Mouse (Mus musculus) ES-E14 (cell line): ENCODE results near the gene Kcnh1. TPM values are rescaled to one million over a fixed set of nuclear protein-coding genes. Genes with fewer than 3 reads are reported as not detected.

Experiments used
- DNase-seq: peaks from one replicate; pipeline ENCODE4 v3.0.0-alpha.2; 2013; ENCODE audit warnings: low read depth, low spot score
- H3K27ac ChIP-seq: 2 replicates; pipeline ENCODE4 v1.5.1; 2012; ENCODE audit warnings: low read depth, mild to moderate bottlenecking, low read length, moderate library complexity, mixed read lengths; ENCODE audit not compliant: poor library complexity, insufficient read depth, severe bottlenecking
- H3K36me3 ChIP-seq: 2 replicates; pipeline ENCODE4 v1.6.1; 2012; ENCODE audit warnings: mild to moderate bottlenecking, low read length, moderate library complexity, mixed read lengths; ENCODE audit not compliant: control insufficient read depth, poor library complexity, insufficient read depth, severe bottlenecking
- H3K4me1 ChIP-seq, 2 experiments: fragments of 150-350 bp in 1 of 2; sonication (generic) in 1 of 2; 2 replicates each; pipeline ENCODE4 v1.6.1; 2012; ENCODE audit warnings: low read length in 2 of 2, mild to moderate bottlenecking in 1 of 2, mixed read lengths in 1 of 2; ENCODE audit not compliant: control insufficient read depth in 2 of 2, insufficient read depth in 2 of 2, poor library complexity in 1 of 2
- H3K4me3 ChIP-seq, 2 experiments: fragments of 150-350 bp in 1 of 2; sonication (generic) in 1 of 2; 2 replicates each; pipeline ENCODE4 v1.5.1; 2012; ENCODE audit warnings: low read length in 2 of 2, low read depth in 1 of 2, mild to moderate bottlenecking in 1 of 2, mixed read lengths in 1 of 2; ENCODE audit not compliant: insufficient read depth in 1 of 2, poor library complexity in 1 of 2, severe bottlenecking in 1 of 2
- H3K9ac ChIP-seq: 2 replicates; pipeline ENCODE4 v1.6.1; 2012; ENCODE audit warnings: low read depth, mild to moderate bottlenecking, low read length, mixed read lengths; ENCODE audit not compliant: poor library complexity, insufficient read depth, severe bottlenecking
- H3K9me3 ChIP-seq: fragments of 150-350 bp; sonication (generic); 2 replicates; pipeline ENCODE4 v1.6.1; 2012; ENCODE audit warnings: low read depth, mild to moderate bottlenecking, low read length; ENCODE audit not compliant: control insufficient read depth, insufficient read depth
- CHD2 ChIP-seq: IDR thresholded peaks from 2 replicates; pipeline ENCODE4 v1.6.1; 2014; ENCODE audit warnings: mild to moderate bottlenecking, low read depth, low read length, inconsistent platforms
- HCFC1 ChIP-seq: IDR thresholded peaks from 2 replicates; pipeline ENCODE4 v1.6.1; 2012; ENCODE audit warnings: low read length, inconsistent platforms, borderline replicate concordance; ENCODE audit not compliant: insufficient read depth
- MAFK ChIP-seq: IDR thresholded peaks from 2 replicates; pipeline ENCODE4 v1.6.1; 2014; ENCODE audit warnings: mild to moderate bottlenecking, low read depth, low read length, inconsistent platforms; ENCODE audit not compliant: insufficient read depth
- ZC3H11A ChIP-seq: IDR thresholded peaks from 2 replicates; pipeline ENCODE4 v1.6.1; 2012; ENCODE audit warnings: low read depth, mild to moderate bottlenecking, inconsistent platforms, low read length, borderline replicate concordance
- ZNF384 ChIP-seq: IDR thresholded peaks from 2 replicates; pipeline ENCODE4 v1.6.1; 2012; ENCODE audit warnings: low read depth, low read length, inconsistent platforms
- in situ Hi-C, 2 experiments: fragments of 600-800 bp; cut with MboI; formaldehyde crosslinking; loops; one replicate each; pipeline ENCODE4 v1.15.1; 2025; ENCODE audit warnings: low sequenced_read_pairs in 2 of 2, inconsistent platforms in 1 of 2; ENCODE audit not compliant: unreplicated experiment in 2 of 2
- total RNA-seq: library from RNA; depleted of rRNA; stranded (reverse); fragments of 300-350 nt; gene quantifications from 2 replicates; pipeline ENCODE4 v1.2.3, GENCODE M21; 2012

Gene Kcnh1
- total RNA-seq, 1 experiment: 0.71 TPM

DNA sequence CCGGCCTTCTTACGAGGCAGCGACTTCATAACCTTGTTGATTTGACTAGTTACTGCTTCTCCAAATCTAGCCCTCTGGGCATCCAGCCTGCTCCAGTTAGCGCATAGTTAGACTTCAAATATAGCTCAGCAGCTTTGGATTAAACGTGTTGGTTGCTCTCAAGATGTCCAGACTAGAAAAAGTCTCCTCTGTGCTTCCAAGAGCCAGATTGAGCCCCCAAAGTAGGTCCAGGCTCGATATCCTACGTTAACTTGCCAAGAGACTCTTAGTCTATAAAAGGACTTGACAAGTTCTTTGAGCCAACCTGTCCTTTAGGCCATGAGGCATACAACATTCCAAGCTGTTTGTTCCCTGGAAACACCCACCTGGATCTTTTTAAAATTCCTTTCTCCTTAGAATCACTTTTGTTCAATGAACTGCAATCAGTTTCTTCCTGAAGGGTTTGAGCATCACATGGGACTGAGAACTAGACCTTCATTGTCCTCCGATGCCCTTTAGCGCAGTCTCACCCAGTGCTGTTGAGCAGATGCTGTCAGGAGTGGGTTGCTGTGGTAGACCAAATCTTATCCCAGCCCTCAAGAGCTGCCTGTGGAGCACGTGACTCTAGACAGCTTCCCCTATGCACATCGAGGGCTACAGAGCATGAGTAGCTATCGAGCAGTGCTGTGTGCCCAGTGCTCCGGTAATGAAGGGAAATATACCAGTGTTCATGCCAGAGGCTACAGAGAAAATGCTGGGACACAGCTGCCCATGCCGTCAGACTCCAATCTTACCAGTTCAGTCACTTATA lies 231.0 kb downstream of the Kcnh1 start:
- Histone ChIP-seq H3K27ac (no peak overlapping the region), H3K4me1 (no peaks in the 10 kb centered on the region), H3K9me3 (no peaks in the 10 kb centered on the region), H3K4me3 (no peak overlapping the region), H3K36me3 (no peaks in the 10 kb centered on the region), H3K9ac (no peak overlapping the region)
- TF ChIP-seq ZNF384 (no peak), MAFK (no peak), HCFC1 (no peak), ZC3H11A (no peak), CHD2 (no peak)
- DNase-seq: no peak
- in situ Hi-C loops: no loop called here

DNA sequence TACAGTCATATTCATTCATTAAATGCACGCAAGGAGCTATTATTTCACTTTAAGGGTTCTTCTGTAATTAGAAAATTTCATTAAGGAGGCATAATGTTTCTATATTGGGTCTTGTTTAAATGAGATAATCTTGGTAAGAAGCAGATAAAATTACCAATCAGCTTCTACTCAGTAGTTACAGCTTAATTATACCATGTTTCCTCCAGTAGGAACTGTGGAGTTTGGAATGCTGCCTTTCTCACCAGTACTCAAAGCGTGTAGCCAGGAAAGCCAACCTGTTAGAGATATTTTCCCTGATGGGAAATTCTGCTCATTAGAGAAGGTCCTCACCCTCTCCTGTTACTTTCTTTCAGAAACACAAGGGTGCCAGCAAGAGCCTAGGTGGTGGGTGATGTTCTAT lies 240.8 kb downstream of the Kcnh1 start:
- H3K4me1 ChIP-seq: no peaks in the 10 kb centered on the region
- H3K4me3 ChIP-seq: no peak overlapping the region
- in situ Hi-C loops: no loop called here
- TF ChIP-seq CHD2: no peak
- no peak for TF ChIP-seq ZNF384
- TF ChIP-seq MAFK: no peak
- TF ChIP-seq HCFC1: no peak
- no peak for TF ChIP-seq ZC3H11A
- no peak for DNase-seq
- H3K9ac ChIP-seq: no peak overlapping the region
- H3K36me3 ChIP-seq: no peaks in the 10 kb centered on the region
- no peak overlapping the region for H3K27ac ChIP-seq
- no peaks in the 10 kb centered on the region for H3K9me3 ChIP-seq

- H3K9me3 ChIP-seq: no peaks in the 10 kb centered on the region
- no peak overlapping the region for H3K9ac ChIP-seq
- H3K4me3 ChIP-seq: no peak overlapping the region
- H3K36me3 ChIP-seq: no peaks in the 10 kb centered on the region
- no peak for TF ChIP-seq ZNF384
- no peak for TF ChIP-seq CHD2
- TF ChIP-seq HCFC1: no peak
- no peak for TF ChIP-seq MAFK
- no peak for TF ChIP-seq ZC3H11A
- no peaks in the 10 kb centered on the region for H3K4me1 ChIP-seq
- in situ Hi-C loops: no loop called here
- no peak overlapping the region for H3K27ac ChIP-seq
- DNase-seq: no peak
Measured at GRCm38 (mm10) chr1:192435503-192435902, 244.9 kb downstream of the Kcnh1 start.

DNA sequence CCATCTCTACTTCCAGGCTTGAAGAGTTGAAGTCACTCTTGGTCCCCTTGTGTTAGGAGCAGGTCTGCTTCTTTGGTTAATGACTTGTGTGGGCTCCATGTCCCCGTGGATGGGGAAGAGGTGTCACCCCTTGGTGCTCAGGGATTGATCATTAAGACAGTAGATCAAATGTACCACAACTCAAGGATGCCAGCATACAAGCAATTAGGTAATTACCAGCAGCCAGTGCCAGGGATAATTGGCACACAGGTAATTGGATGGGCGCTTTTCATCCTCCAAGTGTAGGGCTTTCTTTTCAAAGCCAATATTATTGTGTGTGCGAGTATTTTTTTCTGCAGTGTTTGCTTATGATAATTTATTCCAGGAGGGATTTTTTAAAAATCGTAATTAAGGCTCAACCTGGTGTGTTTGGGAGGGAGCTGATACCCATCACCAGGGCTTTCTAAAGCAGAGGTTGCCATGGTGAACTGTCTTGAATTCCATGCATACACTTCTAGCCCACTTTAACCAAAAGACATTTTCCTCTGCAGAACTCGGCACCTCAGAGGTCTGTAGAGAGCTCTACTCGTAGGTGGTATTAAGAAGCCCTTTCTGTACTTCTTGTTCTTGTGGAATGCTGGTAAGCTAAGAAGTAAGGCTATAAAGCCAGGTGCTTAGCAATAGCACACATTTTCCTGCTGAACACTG lies 248.7 kb downstream of the Kcnh1 start:
- Histone ChIP-seq H3K9me3 (no peaks in the 10 kb centered on the region), H3K4me1 (no peaks in the 10 kb centered on the region), H3K9ac (no peak overlapping the region), H3K36me3 (no peaks in the 10 kb centered on the region), H3K4me3 (no peak overlapping the region), H3K27ac (no peak overlapping the region)
- in situ Hi-C loops: no loop called here
- TF ChIP-seq ZC3H11A: no peak
- no peak for TF ChIP-seq ZNF384
- TF ChIP-seq HCFC1: no peak
- TF ChIP-seq MAFK: no peak
- no peak for TF ChIP-seq CHD2
- DNase-seq: no peak
